Mouse (Mus musculus): ENCODE results near the gene Vmn1r89. TPM values are rescaled to one million over a fixed set of nuclear protein-coding genes. Genes with fewer than 3 reads are reported as not detected.

Gene Vmn1r89
- 1 to 10 TPM in 1 of 2 experiments, not detected in 1; 1.2 TPM for polyA plus RNA-seq (2017; shearing (Covaris generic))

GRCm38 (mm10) chr7:13212720-13213119 lies at the start of gene Vmn1r89:
Gene Vmn1r89 (plus strand): TSS chr7:13213020.

Other genes with a start within 250 kb of the Vmn1r89 start
- 1 to 10 TPM; 5.7 to 7.1 TPM for gene Zfp324, start 247.2 kb upstream of the Vmn1r89 start, polyA plus RNA-seq (2017; shearing (Covaris generic))
- gene Zfp446, start 235.2 kb upstream of the Vmn1r89 start, polyA plus RNA-seq (2017; shearing (Covaris generic)), result 10 to 100 TPM in 1 of 2 experiments, 1 to 10 TPM in 1; 8.5 to 12.4 TPM
- gene Slc27a5, start 214.8 kb upstream of the Vmn1r89 start, polyA plus RNA-seq (2017; shearing (Covaris generic)), result 1 to 10 TPM in 1 of 2 experiments, not detected in 1; 1.5 TPM
- gene Trim28, start 213.9 kb upstream of the Vmn1r89 start, polyA plus RNA-seq (2017; shearing (Covaris generic)), result 100 to 1,000 TPM; 109 to 136 TPM
- gene Zbtb45, start 203.0 kb upstream of the Vmn1r89 start, polyA plus RNA-seq (2017; shearing (Covaris generic)), result 10 to 100 TPM; 21.8 to 28.2 TPM
- 100 to 1,000 TPM; 261 to 280 TPM for gene Chmp2a, start 178.2 kb upstream of the Vmn1r89 start, polyA plus RNA-seq (2017; shearing (Covaris generic))
- gene Ube2m, start 174.7 kb upstream of the Vmn1r89 start, polyA plus RNA-seq (2017; shearing (Covaris generic)), result 100 to 1,000 TPM; 179 to 184 TPM
- 1 to 10 TPM in 1 of 2 experiments, under 1 TPM in 1; 0.61 to 2.4 TPM for gene Mzf1, start 158.3 kb upstream of the Vmn1r89 start, polyA plus RNA-seq (2017; shearing (Covaris generic))
- under 1 TPM; 0.04 to 0.21 TPM for gene Vmn1r85, start 117.8 kb upstream of the Vmn1r89 start, polyA plus RNA-seq (2017; shearing (Covaris generic))
- not detected for gene Vmn1r86, start 93.1 kb upstream of the Vmn1r89 start, polyA plus RNA-seq (2017; shearing (Covaris generic))
- 1 to 10 TPM in 1 of 2 experiments, under 1 TPM in 1; 0.27 to 2.7 TPM for gene Vmn1r87, start 72.9 kb upstream of the Vmn1r89 start, polyA plus RNA-seq (2017; shearing (Covaris generic))
- gene Vmn1r88, start 53.5 kb upstream of the Vmn1r89 start, polyA plus RNA-seq (2017; shearing (Covaris generic)), result under 1 TPM; 0.05 to 0.13 TPM
- 10 to 100 TPM; 17.9 to 19.5 TPM for gene Lig1, start 64.3 kb downstream of the Vmn1r89 start, polyA plus RNA-seq (2017; shearing (Covaris generic))
- gene Zswim9, start 65.7 kb downstream of the Vmn1r89 start, polyA plus RNA-seq (2017; shearing (Covaris generic)), result 1 to 10 TPM; 2.7 to 4.9 TPM
- under 1 TPM; 0.07 to 0.47 TPM for gene Pla2g4c, start 111.6 kb downstream of the Vmn1r89 start, polyA plus RNA-seq (2017; shearing (Covaris generic))
- gene Cabp5, start 185.1 kb downstream of the Vmn1r89 start, polyA plus RNA-seq (2017; shearing (Covaris generic)), result under 1 TPM; 0.22 to 0.31 TPM
- gene Bsph1, start 237.8 kb downstream of the Vmn1r89 start, polyA plus RNA-seq (2017; shearing (Covaris generic)), result 1 to 10 TPM in 1 of 2 experiments, not detected in 1; 2.6 TPM

All from inflammation-experienced regulatory T-cells (primary cell).